Mouse (Mus musculus) heart, embryonic 15.5 days (tissue): ENCODE measurements around the gene Poc1b. TPM values are rescaled to one million over a fixed set of nuclear protein-coding genes. Genes with fewer than 3 reads are reported as not detected.
"Not testable (repeated sequence)": the region's sequence is repeated elsewhere in the genome, so short reads cannot be mapped to it uniquely, and the experiment has no call there.

Source experiments
- ATAC-seq: fragments of 200-750 bp; cut with Nextera tagmentation; replicated peaks from 2 replicates; pipeline ENCODE4 v1.8.0; 2017; ENCODE audit warnings: low read depth, moderate TSS enrichment; ENCODE audit not compliant: insufficient number of reproducible peaks, insufficient read depth, low FRiP score
- H3K27ac ChIP-seq: fragments of 300-500 bp; sonication (generic); 2 replicates; pipeline ENCODE4 v1.5.1; 2015; ENCODE audit warnings: mild to moderate bottlenecking, inconsistent platforms
- H3K27me3 ChIP-seq: fragments of 300-500 bp; sonication (generic); 2 replicates; pipeline ENCODE4 v1.6.1; 2015; ENCODE audit warnings: inconsistent platforms
- H3K36me3 ChIP-seq: fragments of 300-500 bp; sonication (generic); 2 replicates; pipeline ENCODE4 v1.6.1; 2015; ENCODE audit warnings: mild to moderate bottlenecking, inconsistent platforms
- H3K4me1 ChIP-seq: fragments of 300-500 bp; sonication (generic); replicated peaks from 2 replicates; pipeline ENCODE4 v1.6.1; 2015; ENCODE audit warnings: inconsistent platforms
- H3K4me2 ChIP-seq: fragments of 300-500 bp; sonication (generic); 2 replicates; pipeline ENCODE4 v1.6.1; 2015; ENCODE audit warnings: inconsistent platforms, mild to moderate bottlenecking, moderate library complexity
- H3K4me3 ChIP-seq: fragments of 300-500 bp; sonication (generic); 2 replicates; pipeline ENCODE4 v1.5.1; 2015; ENCODE audit warnings: mild to moderate bottlenecking, inconsistent platforms
- H3K9ac ChIP-seq: fragments of 300-500 bp; sonication (generic); 2 replicates; pipeline ENCODE4 v1.6.1; 2015; ENCODE audit warnings: mild to moderate bottlenecking, inconsistent platforms
- H3K9me3 ChIP-seq: fragments of 300-500 bp; sonication (generic); replicated peaks from 2 replicates; pipeline ENCODE4 v1.6.1; 2016; ENCODE audit warnings: inconsistent platforms
- WGBS: fragments of 180-500 bp; shearing (Covaris S2); methylation state at CpG from one replicate; pipeline ENCODE4 v1.1.7; 2015; ENCODE audit warnings: mixed read lengths; 5-methylcytosine and 5-hydroxymethylcytosine counted together
- polyA plus RNA-seq: library from polyadenylated mRNA; unstranded; fragments of >200 nt; fragmentation: Nextera tagmentation; extraction: Ambion mirVana; gene quantifications from 2 replicates; pipeline ENCODE4 v1.2.1, GENCODE M21; 2015

Poc1b gene
- polyA plus RNA-seq, 1 experiment from 2014 or later = 7.2 TPM

DNA sequence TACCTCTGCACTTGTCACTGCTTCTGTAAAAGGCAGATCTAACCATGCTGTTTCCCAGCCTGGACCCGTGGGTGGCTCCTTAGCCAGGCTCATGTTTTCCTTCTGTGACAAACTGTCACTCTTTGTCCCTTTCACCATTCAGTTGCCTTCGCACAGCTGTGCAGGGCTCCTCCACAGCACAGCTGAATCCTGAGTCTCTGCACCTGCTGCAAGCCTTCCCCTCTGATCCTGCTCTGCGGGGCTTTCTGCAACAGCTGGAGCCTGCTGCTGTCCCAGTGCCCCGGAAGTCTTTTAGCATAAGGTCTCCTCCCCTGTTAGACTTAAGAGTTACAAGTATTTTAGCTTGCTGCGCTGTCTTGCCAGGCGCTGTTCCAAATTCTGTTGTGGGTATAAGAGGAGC is 25.4 kb downstream of the Poc1b start:
- H3K9ac ChIP-seq = no peak overlapping the region
- no peaks in the 10 kb centered on the region for H3K27me3 ChIP-seq
- H3K4me3 ChIP-seq = no peak overlapping the region
- H3K9me3 ChIP-seq = no peaks in the 10 kb centered on the region
- no peak for ATAC-seq
- peaks cover 16% of the 10 kb centered on the region for H3K4me1 ChIP-seq
- no peaks in the 10 kb centered on the region for H3K36me3 ChIP-seq
- no peak overlapping the region for H3K27ac ChIP-seq
- WGBS = 67% methylated on average over 6 of the region's 6 CpGs
- no peak overlapping the region for H3K4me2 ChIP-seq

DNA sequence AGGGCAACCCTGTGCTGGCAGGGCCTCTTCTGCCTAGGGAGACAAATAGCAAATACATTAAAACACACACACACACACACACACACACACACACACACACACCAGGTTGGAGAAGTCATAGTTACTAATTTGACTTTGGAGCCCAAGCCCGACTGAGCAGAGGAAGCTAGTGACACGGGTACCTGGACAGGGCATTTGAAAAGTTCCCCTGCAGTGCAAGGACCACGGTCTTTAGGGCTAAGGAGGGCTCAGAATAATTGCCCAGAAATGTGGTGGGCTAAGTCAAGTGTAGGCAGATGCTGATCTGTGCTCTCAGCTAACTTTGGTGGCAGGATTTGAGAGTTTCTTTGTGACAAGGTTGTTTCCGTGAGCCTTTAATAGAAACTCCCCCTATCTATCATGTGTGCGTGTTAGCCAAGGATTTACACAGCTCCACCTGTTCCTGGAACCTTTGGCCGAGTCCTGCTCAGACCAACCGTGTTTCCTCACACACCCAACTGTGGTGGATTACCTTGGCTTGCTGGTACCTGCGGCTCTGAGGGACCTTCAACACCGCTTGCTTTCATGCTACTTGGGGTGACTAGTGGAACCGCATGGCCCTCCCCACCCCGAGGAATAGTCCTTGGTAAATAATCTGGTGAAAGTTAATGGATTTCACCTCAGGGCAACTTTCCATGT is 25.9 kb downstream of the Poc1b start:
- H3K4me3 ChIP-seq = no peak overlapping the region
- no peak overlapping the region for H3K4me2 ChIP-seq
- no peak overlapping the region for H3K27ac ChIP-seq
- H3K36me3 ChIP-seq = no peaks in the 10 kb centered on the region
- no peak for ATAC-seq
- no peaks in the 10 kb centered on the region for H3K27me3 ChIP-seq
- H3K9me3 ChIP-seq = no peaks in the 10 kb centered on the region
- peaks cover 16% of the 10 kb centered on the region for H3K4me1 ChIP-seq
- H3K9ac ChIP-seq = no peak overlapping the region
- WGBS = 86% methylated on average over 11 of the region's 11 CpGs

DNA sequence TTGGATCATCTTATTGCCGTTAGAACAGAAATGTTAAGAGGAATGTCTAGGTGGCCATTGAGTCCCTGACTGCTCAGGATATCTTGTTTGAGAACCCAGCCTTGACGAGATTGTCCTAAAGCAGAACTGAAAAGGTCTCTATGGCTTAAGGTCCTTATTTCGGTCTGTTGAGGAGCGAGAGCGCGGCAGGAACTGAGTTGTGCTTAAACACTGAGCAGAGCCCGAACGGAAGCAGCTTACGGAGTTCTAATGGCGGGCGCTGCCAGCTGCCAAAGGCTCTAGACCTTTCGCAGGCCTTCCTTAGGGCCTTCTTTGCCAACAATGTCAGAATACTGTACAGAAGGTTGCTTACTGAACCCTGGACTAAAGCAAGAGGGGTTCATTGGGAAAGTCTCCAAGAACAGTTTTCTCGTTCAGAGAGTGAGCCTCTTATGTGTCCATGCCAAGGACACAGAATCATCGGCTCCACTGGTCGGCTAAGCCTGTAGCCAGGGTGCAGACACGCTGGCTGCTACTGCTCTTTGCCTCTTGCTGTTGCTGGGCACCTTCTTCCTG is 26.6 kb downstream of the Poc1b start:
- Histone ChIP-seq H3K4me1 (peaks cover 16% of the 10 kb centered on the region), H3K27me3 (no peaks in the 10 kb centered on the region), H3K27ac (no peak overlapping the region), H3K9ac (no peak overlapping the region), H3K4me2 (no peak overlapping the region), H3K4me3 (no peak overlapping the region), H3K9me3 (no peaks in the 10 kb centered on the region), H3K36me3 (no peaks in the 10 kb centered on the region)
- 92% methylated on average over 16 of the region's 16 CpGs for WGBS
- ATAC-seq = no peak

DNA sequence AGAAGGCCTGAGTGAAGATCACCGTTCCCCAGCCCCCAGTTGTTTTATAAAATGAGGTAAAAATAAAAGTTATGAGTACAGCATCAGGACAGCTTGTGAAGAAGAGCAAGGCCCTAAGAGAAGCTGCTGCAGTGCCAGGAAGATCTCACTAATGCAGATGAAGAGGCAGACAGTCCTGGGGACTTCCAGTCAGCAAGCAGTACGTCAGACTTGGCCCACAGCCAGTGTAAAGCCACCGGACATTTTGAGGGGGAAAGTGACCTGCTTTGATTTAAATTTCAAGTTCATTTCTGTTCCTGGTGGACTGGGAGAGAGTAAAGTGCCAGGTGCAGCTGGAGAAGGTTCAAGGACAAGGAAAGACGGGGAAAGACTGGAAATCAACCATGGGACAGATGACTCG is 29.5 kb downstream of the Poc1b start:
- H3K4me2 ChIP-seq = 0 out of 2 replicates have a peak overlapping the region, but pooled peaks have one; percentile 15
- no peaks in the 10 kb centered on the region for H3K9me3 ChIP-seq

DNA sequence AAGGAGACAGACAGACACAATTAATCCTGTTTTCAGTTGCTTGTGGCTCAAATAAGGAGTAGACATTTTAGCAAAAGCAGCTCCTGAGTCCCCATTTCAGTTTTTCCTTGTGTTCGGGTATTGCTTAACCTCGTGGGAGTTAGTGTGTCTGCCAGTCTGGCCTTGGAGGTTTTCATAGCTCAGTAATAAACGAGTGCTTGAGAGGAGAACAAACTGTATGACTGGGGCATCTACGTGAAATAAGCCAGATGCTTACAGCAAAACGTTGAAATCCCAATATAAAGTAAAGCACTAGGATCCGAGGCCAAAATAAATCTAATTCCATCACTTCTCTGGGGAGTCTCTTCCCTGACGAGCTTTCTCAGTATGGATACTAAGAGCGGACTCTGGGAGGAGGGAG is 38.8 kb downstream of the Poc1b start:
- H3K9me3 ChIP-seq = no peaks in the 10 kb centered on the region
- no peak overlapping the region for H3K4me2 ChIP-seq
- no peaks in the 10 kb centered on the region for H3K36me3 ChIP-seq
- H3K4me3 ChIP-seq = no peak overlapping the region
- H3K27ac ChIP-seq = no peak overlapping the region
- ATAC-seq = no peak
- no peaks in the 10 kb centered on the region for H3K27me3 ChIP-seq
- WGBS = 71% methylated on average over 8 of the region's 8 CpGs
- no peaks in the 10 kb centered on the region for H3K4me1 ChIP-seq
- H3K9ac ChIP-seq = no peak overlapping the region

More for the DNA sequence above, 29.5 kb downstream of the Poc1b start:
- no peak for ATAC-seq
- 45% methylated on average over 5 of the region's 5 CpGs for WGBS
- Histone ChIP-seq H3K27me3 (no peaks in the 10 kb centered on the region), H3K27ac (no peak overlapping the region), H3K4me1 (peaks cover 5% of the 10 kb centered on the region), H3K4me3 (no peak overlapping the region), H3K36me3 (no peaks in the 10 kb centered on the region), H3K9ac (no peak overlapping the region)

DNA sequence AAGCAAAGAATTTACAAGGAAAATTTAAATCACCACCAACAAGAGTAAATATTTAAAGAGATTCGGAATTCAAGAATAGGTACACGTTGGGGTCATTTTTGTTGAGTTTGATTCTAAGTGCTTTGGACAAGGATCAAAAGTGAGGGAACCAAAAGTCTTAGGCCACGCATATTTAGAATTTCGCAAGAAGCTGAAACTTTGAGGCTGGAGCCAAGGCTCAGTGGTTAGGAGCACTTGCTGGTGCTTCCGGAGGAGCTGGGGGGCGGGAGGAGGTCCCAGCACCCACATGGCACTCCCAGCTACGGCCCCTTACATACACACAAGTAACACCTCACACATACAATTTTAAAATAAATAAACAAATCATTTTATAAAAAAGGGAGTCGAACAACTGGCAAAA is 39.8 kb downstream of the Poc1b start:
- H3K27ac ChIP-seq = no peak overlapping the region
- no peak overlapping the region for H3K9ac ChIP-seq
- no peak overlapping the region for H3K4me3 ChIP-seq
- H3K27me3 ChIP-seq = no peaks in the 10 kb centered on the region
- no peak overlapping the region for H3K4me2 ChIP-seq
- no peaks in the 10 kb centered on the region for H3K4me1 ChIP-seq
- WGBS = 91% methylated on average over 8 of the region's 8 CpGs
- H3K36me3 ChIP-seq = no peaks in the 10 kb centered on the region
- H3K9me3 ChIP-seq = no peaks in the 10 kb centered on the region
- no peak for ATAC-seq

DNA sequence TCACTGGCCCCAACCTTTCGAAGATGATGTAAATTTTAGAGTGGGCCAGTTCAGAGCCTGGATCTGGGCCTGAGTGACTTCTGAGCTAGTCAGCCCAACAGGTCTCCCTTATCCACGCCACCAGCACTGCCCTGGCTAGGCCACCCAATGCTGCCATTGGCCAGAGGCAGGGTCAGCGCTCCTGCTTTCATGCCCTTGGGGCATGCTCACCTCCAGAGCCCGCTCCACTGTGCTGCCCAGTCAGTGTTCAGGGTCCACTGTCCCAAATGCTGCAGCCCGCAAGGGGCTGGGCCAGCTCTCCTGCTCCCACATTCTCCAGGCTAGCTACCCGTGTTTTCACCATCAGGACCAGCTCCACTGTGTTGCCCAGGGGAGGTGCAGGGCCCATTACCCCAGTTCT is 43.2 kb downstream of the Poc1b start:
- H3K4me2 ChIP-seq = no peak overlapping the region
- WGBS = 90% methylated on average over 6 of the region's 6 CpGs

DNA sequence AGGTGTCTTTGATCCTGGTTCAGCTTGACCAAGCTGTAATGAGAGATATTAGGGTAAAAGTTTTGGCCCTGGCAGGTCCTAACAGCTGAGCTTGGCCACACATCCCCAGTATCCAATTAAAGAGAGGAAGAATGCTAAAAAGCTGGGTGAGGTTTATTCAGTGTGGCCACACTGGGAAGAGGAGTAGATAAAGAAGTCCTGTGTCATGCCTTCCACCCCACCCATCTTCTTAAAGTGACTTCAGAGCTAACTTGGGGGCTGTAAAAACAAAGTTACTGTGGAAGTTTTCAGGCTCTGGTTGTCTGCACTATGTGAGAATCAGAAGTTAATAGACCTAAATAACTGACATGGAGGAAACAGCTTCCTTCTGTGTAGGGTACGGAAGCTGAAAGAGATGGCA is 44.7 kb downstream of the Poc1b start:
- no peaks in the 10 kb centered on the region for H3K9me3 ChIP-seq
- H3K27me3 ChIP-seq = no peaks in the 10 kb centered on the region
- no peak overlapping the region for H3K4me2 ChIP-seq
- H3K4me3 ChIP-seq = no peak overlapping the region
- 93% methylated on average over 1 of the region's 1 CpGs for WGBS
- H3K9ac ChIP-seq = no peak overlapping the region
- no peaks in the 10 kb centered on the region for H3K4me1 ChIP-seq
- no peak overlapping the region for H3K27ac ChIP-seq
- no peaks in the 10 kb centered on the region for H3K36me3 ChIP-seq
- ATAC-seq = no peak

More for the DNA sequence above, 43.2 kb downstream of the Poc1b start:
- no peak for ATAC-seq
- Histone ChIP-seq H3K36me3 (no peaks in the 10 kb centered on the region), H3K27ac (no peak overlapping the region), H3K4me3 (no peak overlapping the region), H3K4me1 (no peaks in the 10 kb centered on the region), H3K9me3 (no peaks in the 10 kb centered on the region), H3K9ac (no peak overlapping the region), H3K27me3 (no peaks in the 10 kb centered on the region)

DNA sequence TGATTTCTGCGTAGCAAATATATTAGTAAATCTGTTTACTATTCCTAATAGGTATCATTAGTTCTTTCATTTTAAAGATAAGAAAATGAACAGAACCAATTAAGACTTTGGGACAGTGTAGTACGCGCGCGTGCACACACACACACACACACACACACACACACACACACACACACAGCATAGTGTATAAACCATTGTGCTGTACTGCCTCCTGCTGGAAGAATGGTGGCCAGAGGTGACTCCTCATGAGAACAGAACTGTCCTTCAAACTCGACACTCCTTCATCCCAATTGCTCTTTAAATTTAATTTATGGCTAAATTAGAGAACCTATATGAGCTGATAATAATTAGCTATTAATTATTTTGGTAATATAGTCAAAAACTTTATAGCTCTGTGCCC is 45.2 kb downstream of the Poc1b start:
- no peak for ATAC-seq
- H3K4me1 ChIP-seq = no peaks in the 10 kb centered on the region
- 89% methylated on average over 6 of the region's 6 CpGs for WGBS

DNA sequence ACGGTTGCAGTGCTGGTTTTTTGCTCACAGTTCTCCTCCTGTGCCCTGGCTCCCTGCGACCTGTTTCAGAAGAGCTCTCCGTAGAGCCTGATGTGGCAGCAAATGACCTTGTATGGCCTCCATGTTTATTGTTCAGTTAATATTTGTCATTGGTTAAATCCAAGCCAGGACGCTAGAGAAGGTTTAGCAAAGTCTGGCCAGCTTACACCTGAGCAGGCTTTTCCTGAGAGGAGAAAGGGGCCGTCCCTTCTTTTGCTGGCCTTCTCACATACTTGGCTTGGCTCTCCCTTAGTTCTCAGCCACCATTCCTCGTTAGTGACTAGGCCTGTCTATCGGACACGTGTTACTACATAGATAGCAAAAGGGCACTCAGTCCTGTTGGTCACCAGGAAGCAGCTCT is 47.8 kb downstream of the Poc1b start:
- no peaks in the 10 kb centered on the region for H3K27me3 ChIP-seq

More for the DNA sequence above, 45.2 kb downstream of the Poc1b start:
- Histone ChIP-seq H3K9me3 (no peaks in the 10 kb centered on the region), H3K27me3 (no peaks in the 10 kb centered on the region), H3K9ac (no peak overlapping the region), H3K27ac (no peak overlapping the region), H3K36me3 (no peaks in the 10 kb centered on the region), H3K4me2 (no peak overlapping the region), H3K4me3 (no peak overlapping the region)

DNA sequence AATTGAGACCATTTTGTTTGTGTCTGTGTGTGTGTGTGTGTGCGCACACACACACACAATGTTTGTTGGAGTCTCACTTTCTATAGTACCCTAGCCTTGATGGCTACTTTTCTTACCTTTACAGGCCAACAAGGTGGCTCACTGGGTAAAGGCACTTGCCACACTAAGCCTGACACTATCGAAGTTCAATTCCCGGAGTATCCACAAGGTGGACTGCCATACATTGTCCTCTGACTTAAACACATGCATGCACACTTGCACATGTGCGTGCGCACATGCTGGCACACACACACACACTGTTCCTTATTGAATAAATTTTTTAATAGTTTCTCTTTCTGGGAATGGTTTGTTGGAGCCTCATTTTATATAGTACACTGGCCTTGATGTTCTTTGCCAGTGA is 50.0 kb downstream of the Poc1b start:
- Histone ChIP-seq H3K4me3 (no peak overlapping the region), H3K4me1 (no peaks in the 10 kb centered on the region), H3K9ac (no peak overlapping the region), H3K27me3 (no peaks in the 10 kb centered on the region), H3K36me3 (0 out of 2 replicates have a peak, but pooled peaks cover 3% of the 10 kb centered on the region), H3K4me2 (no peak overlapping the region), H3K9me3 (no peaks in the 10 kb centered on the region), H3K27ac (no peak overlapping the region)
- WGBS = 92% methylated on average over 5 of the region's 5 CpGs
- no peak for ATAC-seq

More for the DNA sequence above, 47.8 kb downstream of the Poc1b start:
- H3K4me1 ChIP-seq = no peaks in the 10 kb centered on the region
- H3K27ac ChIP-seq = no peak overlapping the region
- H3K4me2 ChIP-seq = no peak overlapping the region
- no peaks in the 10 kb centered on the region for H3K9me3 ChIP-seq
- H3K4me3 ChIP-seq = no peak overlapping the region
- H3K36me3 ChIP-seq = no peaks in the 10 kb centered on the region
- H3K9ac ChIP-seq = no peak overlapping the region
- WGBS = 81% methylated on average over 8 of the region's 8 CpGs
- ATAC-seq = no peak

DNA sequence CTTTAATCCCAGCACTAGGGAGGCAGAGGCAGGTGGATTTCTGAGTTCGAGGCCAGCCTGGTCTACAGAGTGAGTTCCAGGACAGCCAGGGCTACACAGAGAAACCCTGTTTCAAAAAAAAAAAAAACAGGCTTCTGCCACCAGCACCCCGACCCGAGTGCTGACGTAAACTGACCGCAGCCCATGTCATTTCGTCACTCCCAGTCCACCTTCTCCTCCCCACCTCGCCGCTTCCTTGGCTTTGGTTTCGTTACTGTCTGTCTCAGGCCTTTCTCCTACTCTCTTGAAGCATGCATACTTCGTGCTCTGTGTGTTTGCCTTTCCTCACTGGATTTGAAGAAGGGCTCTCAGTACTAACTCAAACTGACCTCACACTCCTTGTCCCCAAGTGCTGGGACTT is 50.9 kb downstream of the Poc1b start:
- H3K27ac ChIP-seq, ATAC-seq, H3K4me1 ChIP-seq, H3K4me2 ChIP-seq, H3K27me3 ChIP-seq, H3K9ac ChIP-seq, H3K4me3 ChIP-seq, H3K9me3 ChIP-seq, H3K36me3 ChIP-seq: not testable (repeated sequence)
- WGBS = 93% methylated on average over 10 of the region's 10 CpGs
